Comparison of ENCODE assay signal across 8 mouse cellular contexts in the genomic region with DNA sequence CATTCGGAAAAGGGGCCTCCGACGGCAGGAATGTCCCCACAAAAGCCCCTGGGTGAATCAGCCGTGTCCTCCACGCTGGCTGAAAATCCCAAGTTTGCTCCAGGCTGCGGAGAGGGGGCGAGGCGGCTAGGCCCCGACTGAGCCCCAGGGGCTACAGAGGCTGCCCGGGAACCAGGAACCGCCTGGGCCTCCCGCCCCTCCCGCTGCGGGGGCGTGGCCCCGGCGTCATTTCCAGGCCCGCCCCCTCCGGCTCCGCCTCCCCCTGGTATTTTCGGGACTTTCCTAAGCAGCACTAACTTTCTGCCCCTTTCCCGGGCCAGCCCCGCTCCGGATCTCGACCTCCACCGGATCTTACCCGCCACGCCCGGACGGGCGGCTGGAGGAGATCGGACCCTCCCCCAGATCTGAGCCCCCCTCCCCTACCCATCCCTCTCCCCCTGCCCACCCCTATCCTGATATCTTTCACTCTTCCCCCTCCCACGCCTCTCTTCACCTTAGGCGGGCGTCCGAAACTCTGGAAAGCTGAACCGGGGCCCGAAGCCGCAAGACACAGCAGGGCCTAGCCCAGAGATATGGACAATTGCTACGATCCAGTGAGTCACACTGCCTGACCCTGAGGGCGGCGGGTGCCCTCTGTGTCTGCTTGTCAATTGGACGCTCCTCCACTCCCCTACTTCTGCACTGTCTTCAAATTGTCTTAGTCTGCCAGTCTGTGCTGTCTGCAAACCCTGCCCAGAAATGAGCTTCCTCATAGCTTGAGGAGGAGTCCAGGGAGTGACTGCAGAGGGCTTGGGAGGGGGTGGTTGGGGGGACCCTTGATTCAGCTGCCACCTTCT. TPM values are rescaled to one million over a fixed set of nuclear protein-coding genes. Genes with fewer than 3 reads are reported as not detected.
DNase-seq lines count a peak whose midpoint lies in the region; ATAC-seq and TF ChIP-seq lines count a peak whose summit lies in the region.

No protein-coding gene starts in this region.

- ATAC-seq in forebrain, postnatal 0 days: peak; percentile 34; the same call in 1 of the 2 replicates
- peak; percentile 29 for ATAC-seq in hindbrain, embryonic 12.5 days (ENCODE audit: low FRiP score)
- ATAC-seq in megakaryocyte-erythroid progenitor cell, adult 5-6 weeks (replicated peaks; ENCODE audit: low FRiP score, low TSS enrichment, poor library complexity, severe bottlenecking): peak; percentile 56

- H3K36me3 ChIP-seq in forebrain, postnatal 0 days (ENCODE audit: insufficient read depth): 0 out of 2 replicates have a peak, but pooled peaks cover under 1% of the 10 kb centered on the region
- H3K36me3 ChIP-seq in hindbrain, embryonic 12.5 days: 0 out of 2 replicates have a peak, but pooled peaks cover under 1% of the 10 kb centered on the region

- peak overlapping the region; percentile 48 for H3K4me3 ChIP-seq in forebrain, postnatal 0 days (ENCODE audit: low read depth, low read length)
- peak overlapping the region; percentile 39 for H3K4me3 ChIP-seq in hindbrain, embryonic 12.5 days

- peak overlapping the region; percentile 79 for H3K4me2 ChIP-seq in forebrain, postnatal 0 days (ENCODE audit: low read depth)
- peak overlapping the region; percentile 88 for H3K4me2 ChIP-seq in hindbrain, embryonic 12.5 days (replicated peaks)

- H3K27me3 ChIP-seq in forebrain, postnatal 0 days (ENCODE audit: insufficient read depth, low read length): peaks cover 13% of the 10 kb centered on the region
- peaks cover 38% of the 10 kb centered on the region for H3K27me3 ChIP-seq in hindbrain, embryonic 12.5 days

- H3K9me3 ChIP-seq in forebrain, postnatal 0 days (ENCODE audit: low read length): no peaks in the 10 kb centered on the region
- H3K9me3 ChIP-seq in hindbrain, embryonic 12.5 days (replicated peaks): no peaks in the 10 kb centered on the region

- DNase-seq in cerebellum, adult 11-12 months: peak; percentile 48
- no peak for DNase-seq in cerebellum, adult 11 months
- peak; percentile 87 for DNase-seq in c-Kit-positive CD71-negative TER-119-negative erythroid progenitor cells, embryonic 14.5 days (ENCODE audit: low read depth)
- peak; percentile 77 for DNase-seq in forebrain, postnatal 0 days
- peak; percentile 58 to 68 for DNase-seq in left cerebral cortex, postnatal 25 days (ENCODE audit: low spot score in 2 of 2)
- peak; percentile 75 for DNase-seq in skeletal muscle tissue, adult 2 months (ENCODE audit: low read depth, low spot score)

- H3K27ac ChIP-seq in forebrain, postnatal 0 days (ENCODE audit: low read depth, low read length): no peak overlapping the region
- no peak overlapping the region for H3K27ac ChIP-seq in hindbrain, embryonic 12.5 days

- intact Hi-C loops in left cerebral cortex, postnatal 25 days (cut with DNase I): no loop called here

- peak overlapping the region; percentile 46 for H3K9ac ChIP-seq in forebrain, postnatal 0 days
- H3K9ac ChIP-seq in hindbrain, embryonic 12.5 days: peak overlapping the region; percentile 29

- whole genome bisulfite sequencing in forebrain, postnatal 0 days: 5% methylated on average over 42 of the region's 43 CpGs
- under 1% methylated on average over 41 of the region's 43 CpGs for WGBS in hindbrain, embryonic 12.5 days

- H3K4me1 ChIP-seq in forebrain, postnatal 0 days (ENCODE audit: insufficient read depth): peaks cover 6% of the 10 kb centered on the region; the same call in 1 of the 2 replicates
- peaks cover 26% of the 10 kb centered on the region for H3K4me1 ChIP-seq in hindbrain, embryonic 12.5 days

- TF ChIP-seq CTCF in forebrain, postnatal 0 days (IDR thresholded peaks at IDR 0.05; ENCODE audit: low read depth): no peak

RNA-seq across cellular contexts. Expression of a gene that starts 1.5 kb away (rescaled TPM):
- total RNA-seq in forebrain, postnatal 0 days (2014; rRNA removed): 2.2 TPM in 2 replicates
- polyA plus RNA-seq in forebrain, postnatal 0 days (2015; fragmentation: Nextera tagmentation; extraction: Ambion mirVana): 1.2 and 1.3 TPM in 2 replicates
- polyA plus RNA-seq in hindbrain, embryonic 12.5 days (2016; fragmentation: Nextera tagmentation; extraction: Ambion mirVana): 4.7 and 5.0 TPM in 2 replicates
- 1 to 10 TPM; 2.4 to 3.0 TPM for total RNA-seq in left cerebral cortex, postnatal 25 days (2021)
- 2.8 and 5.6 TPM in 2 replicates for total RNA-seq in megakaryocyte-erythroid progenitor cell, adult 5-6 weeks (2014; fragmentation: Nextera tagmentation)
- total RNA-seq in megakaryocyte-erythroid progenitor cell, adult 5-6 weeks (2017): 4.9 and 6.1 TPM in 2 replicates

RNA-seq across cellular contexts. Expression of a gene that starts 21.3 kb away (rescaled TPM):
- total RNA-seq in forebrain, postnatal 0 days (2014; rRNA removed): 395 and 483 TPM in 2 replicates
- polyA plus RNA-seq in forebrain, postnatal 0 days (2015; fragmentation: Nextera tagmentation; extraction: Ambion mirVana): 158 and 178 TPM in 2 replicates
- polyA plus RNA-seq in hindbrain, embryonic 12.5 days (2016; fragmentation: Nextera tagmentation; extraction: Ambion mirVana): 33.2 and 34.7 TPM in 2 replicates
- 100 to 1,000 TPM; 588 to 629 TPM for total RNA-seq in left cerebral cortex, postnatal 25 days (2021)
- total RNA-seq in megakaryocyte-erythroid progenitor cell, adult 5-6 weeks (2014; fragmentation: Nextera tagmentation): 3.4 and 7.1 TPM in 2 replicates
- total RNA-seq in megakaryocyte-erythroid progenitor cell, adult 5-6 weeks (2017): 0.99 TPM in 1 of 2 replicates, not detected in the other

RNA-seq across cellular contexts. Expression of a gene that starts 22.3 kb away (rescaled TPM):
- 37.2 and 54.8 TPM in 2 replicates for total RNA-seq in forebrain, postnatal 0 days (2014; rRNA removed)
- 50.3 and 59.1 TPM in 2 replicates for polyA plus RNA-seq in forebrain, postnatal 0 days (2015; fragmentation: Nextera tagmentation; extraction: Ambion mirVana)
- polyA plus RNA-seq in hindbrain, embryonic 12.5 days (2016; fragmentation: Nextera tagmentation; extraction: Ambion mirVana): 26.2 and 28.3 TPM in 2 replicates
- 10 to 100 TPM; 28.6 to 29.0 TPM for total RNA-seq in left cerebral cortex, postnatal 25 days (2021)
- 4.7 TPM in 1 of 2 replicates, not detected in the other for total RNA-seq in megakaryocyte-erythroid progenitor cell, adult 5-6 weeks (2014; fragmentation: Nextera tagmentation)
- total RNA-seq in megakaryocyte-erythroid progenitor cell, adult 5-6 weeks (2017): 0.42 and 2.5 TPM in 2 replicates

RNA-seq across cellular contexts. Expression of a gene that starts 32.9 kb away (rescaled TPM):
- total RNA-seq in forebrain, postnatal 0 days (2014; rRNA removed): 214 and 275 TPM in 2 replicates
- polyA plus RNA-seq in forebrain, postnatal 0 days (2015; fragmentation: Nextera tagmentation; extraction: Ambion mirVana): 388 and 443 TPM in 2 replicates
- 239 and 261 TPM in 2 replicates for polyA plus RNA-seq in hindbrain, embryonic 12.5 days (2016; fragmentation: Nextera tagmentation; extraction: Ambion mirVana)
- total RNA-seq in left cerebral cortex, postnatal 25 days (2021): 100 to 1,000 TPM; 174 to 185 TPM
- 58.5 and 61.2 TPM in 2 replicates for total RNA-seq in megakaryocyte-erythroid progenitor cell, adult 5-6 weeks (2014; fragmentation: Nextera tagmentation)
- total RNA-seq in megakaryocyte-erythroid progenitor cell, adult 5-6 weeks (2017): 100 and 121 TPM in 2 replicates

RNA-seq across cellular contexts. Expression of a gene that starts 35.3 kb away (rescaled TPM):
- 4.1 and 5.3 TPM in 2 replicates for total RNA-seq in forebrain, postnatal 0 days (2014; rRNA removed)
- 11.5 and 14.1 TPM in 2 replicates for polyA plus RNA-seq in forebrain, postnatal 0 days (2015; fragmentation: Nextera tagmentation; extraction: Ambion mirVana)
- polyA plus RNA-seq in hindbrain, embryonic 12.5 days (2016; fragmentation: Nextera tagmentation; extraction: Ambion mirVana): 7.1 and 7.6 TPM in 2 replicates
- total RNA-seq in left cerebral cortex, postnatal 25 days (2021): 10 to 100 TPM; 24.1 to 28.1 TPM
- 15.0 and 16.5 TPM in 2 replicates for total RNA-seq in megakaryocyte-erythroid progenitor cell, adult 5-6 weeks (2014; fragmentation: Nextera tagmentation)
- 1.3 and 1.7 TPM in 2 replicates for total RNA-seq in megakaryocyte-erythroid progenitor cell, adult 5-6 weeks (2017)

Comparison
In these comparisons a context has a peak if more than half of its experiments do, and no peak if none do; other contexts are left out.
1. RNA of a gene that starts 21.3 kb away (total RNA-seq): 588 to 629 TPM in left cerebral cortex, postnatal 25 days and 395 to 483 TPM in forebrain, postnatal 0 days; 0.99 to 7.1 TPM in megakaryocyte-erythroid progenitor cell, adult 5-6 weeks; every median in the first group is over 10 times any median in the second.
2. Peak in every context shown above with its lines, with median percentiles within 50 percentile points of each other: ATAC-seq.